Mouse (Mus musculus) adrenal gland, adult 18-20 months (tissue): Measurements from ENCODE around the gene Ogfr. TPM values are rescaled to one million over a fixed set of nuclear protein-coding genes. Genes with fewer than 3 reads are reported as not detected.

Source experiments
- DNase-seq, 2 experiments: peaks; one replicate each; pipeline ENCODE4 v3.0.0; 2021 to 2022; ENCODE audit warnings: low spot score in 2 of 2
- total RNA-seq, 2 experiments: library from RNA; stranded (reverse); gene quantifications; 1 replicate in 1 of 2; 2 replicates in 1 of 2; pipeline ENCODE4 v1.2.3; 2021

The Ogfr gene
- total RNA-seq, 2 experiments from 2014 or later: 36.6 to 46.6 TPM

GRCm38 (mm10) chr2:180598157-180598705 lies 9.2 kb downstream of the Ogfr start:
- no peak for DNase-seq

- DNase-seq: no peak
Observed at GRCm38 (mm10) chr2:180600569-180601021, 11.6 kb downstream of the Ogfr start.

- no peak for DNase-seq
Observed at GRCm38 (mm10) chr2:180604781-180605180, 15.7 kb downstream of the Ogfr start.

DNA sequence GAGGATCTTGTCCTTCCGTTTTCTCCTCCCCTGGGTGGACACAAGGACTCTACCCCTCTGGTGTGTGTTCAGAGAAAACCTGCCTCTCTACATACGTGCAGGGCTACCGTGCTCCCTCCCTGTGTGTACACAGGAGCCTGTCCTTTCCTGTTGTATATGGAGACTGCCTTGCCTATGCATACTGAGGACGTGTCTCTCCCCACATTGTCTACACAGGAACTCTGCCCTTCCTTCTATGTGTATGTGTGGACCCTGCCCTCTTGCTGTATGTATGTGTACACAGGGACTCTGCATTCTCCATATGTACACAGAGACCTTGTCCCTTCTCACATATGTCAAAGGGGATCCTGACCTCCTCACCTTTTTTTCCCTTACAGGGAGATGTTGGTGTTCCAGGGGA lies 21.2 kb downstream of the Ogfr start:
- DNase-seq: no peak

DNA sequence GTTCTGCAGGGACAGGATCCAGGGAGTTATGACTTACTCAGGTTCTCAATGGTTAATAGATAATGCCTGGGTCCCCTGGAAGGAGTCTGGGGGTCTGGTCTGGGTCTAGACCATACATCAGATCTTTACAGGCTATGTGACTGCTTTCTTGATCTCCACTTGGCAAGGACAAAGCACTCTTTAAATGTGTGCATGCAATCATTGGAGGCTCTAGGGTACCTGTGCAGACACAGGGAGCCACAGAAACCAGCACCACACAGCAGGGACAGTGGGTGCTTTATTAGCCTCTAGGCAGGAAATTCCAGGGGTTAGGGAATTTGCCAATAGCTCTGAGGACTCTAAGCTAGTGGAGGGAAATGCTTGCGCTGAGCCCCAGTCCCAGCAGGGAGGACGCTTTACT lies 22.8 kb downstream of the Ogfr start:
- no peak for DNase-seq

DNA sequence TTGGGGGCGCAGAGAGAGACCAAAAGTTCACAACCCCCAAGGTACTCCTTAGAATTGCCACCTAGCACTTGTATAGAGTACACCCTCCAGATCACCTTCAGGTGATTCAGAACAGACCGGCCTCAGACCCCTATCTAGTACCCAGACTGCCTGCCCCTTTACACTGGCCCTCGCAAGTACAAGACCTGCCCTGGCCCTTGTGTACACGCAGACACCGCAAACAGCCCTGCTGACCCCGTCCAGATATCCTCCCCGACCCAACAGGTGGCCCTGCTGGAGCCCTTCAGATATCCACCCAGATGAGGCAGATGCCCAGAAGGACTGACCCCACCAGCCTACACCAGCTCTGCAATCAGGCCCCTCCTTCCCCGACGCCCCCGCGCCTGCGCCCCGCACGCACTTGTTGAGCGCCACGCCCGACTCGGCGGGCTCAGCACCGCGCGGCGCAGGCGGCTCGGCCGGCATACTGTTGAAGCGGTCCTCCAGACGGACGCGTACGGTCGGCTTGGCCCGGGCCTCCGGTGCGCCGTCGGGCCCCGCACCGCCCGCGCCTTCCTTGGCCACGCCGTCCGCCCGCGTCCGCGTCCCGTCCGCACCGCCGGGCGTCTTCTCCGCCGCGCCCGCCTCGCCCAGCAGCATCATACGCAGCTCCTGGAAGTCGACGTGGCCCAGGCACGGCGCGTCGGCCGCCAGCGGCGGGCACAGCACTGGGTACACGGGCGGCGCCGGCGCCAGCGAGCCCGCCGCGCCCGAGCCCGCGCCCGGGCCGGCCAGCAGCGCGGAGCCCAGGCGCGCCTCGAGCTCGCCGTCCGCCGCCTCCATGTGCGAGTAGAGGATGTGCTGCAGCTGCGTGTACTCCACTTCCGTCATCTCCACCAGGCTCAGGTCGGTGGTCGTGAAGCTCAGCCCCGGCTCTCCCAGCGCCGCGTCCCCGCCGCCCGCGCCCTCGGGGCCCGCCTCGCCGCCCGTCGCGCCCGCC lies 52.8 kb downstream of the Ogfr start:
- no peak for DNase-seq

DNA sequence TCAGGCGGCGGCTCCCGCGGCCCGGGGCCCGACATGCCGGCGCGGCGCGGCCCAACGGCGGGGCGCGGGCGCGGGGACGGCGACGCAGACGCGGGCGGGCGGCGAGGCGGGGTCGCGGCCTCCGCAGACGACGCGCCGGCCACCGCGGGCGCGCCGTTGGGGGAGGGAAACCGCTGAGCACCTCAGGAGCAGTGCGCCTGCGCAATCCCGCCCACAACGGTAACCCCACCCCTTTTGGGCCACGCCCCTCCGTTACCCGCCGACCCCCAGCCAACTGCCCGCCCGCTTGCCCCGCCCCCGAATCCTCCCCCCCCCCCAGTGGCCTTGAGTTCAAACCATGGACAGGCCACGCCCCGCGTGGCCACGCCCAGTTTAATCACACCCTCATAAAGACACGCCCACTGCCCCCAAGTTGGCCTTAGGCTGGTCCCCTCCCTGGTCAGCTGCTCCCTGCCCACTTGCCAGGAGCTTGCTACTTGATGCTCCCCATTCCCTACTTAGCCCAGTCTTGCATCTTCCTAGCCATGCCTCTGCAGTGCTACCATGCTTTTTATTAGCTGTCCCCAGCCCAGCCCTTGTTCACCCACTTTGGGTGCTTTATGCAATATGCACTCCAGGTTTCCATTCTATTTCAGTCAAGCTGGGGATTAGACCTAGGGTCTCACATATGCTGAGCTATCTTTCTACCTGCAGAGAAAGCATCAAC lies 53.7 kb downstream of the Ogfr start, which contains the start of gene Tcfl5:
TSS of gene Tcfl5 (minus strand) at position 154 of the 706 bp plus-strand sequence.
- DNase-seq: no peak

DNA sequence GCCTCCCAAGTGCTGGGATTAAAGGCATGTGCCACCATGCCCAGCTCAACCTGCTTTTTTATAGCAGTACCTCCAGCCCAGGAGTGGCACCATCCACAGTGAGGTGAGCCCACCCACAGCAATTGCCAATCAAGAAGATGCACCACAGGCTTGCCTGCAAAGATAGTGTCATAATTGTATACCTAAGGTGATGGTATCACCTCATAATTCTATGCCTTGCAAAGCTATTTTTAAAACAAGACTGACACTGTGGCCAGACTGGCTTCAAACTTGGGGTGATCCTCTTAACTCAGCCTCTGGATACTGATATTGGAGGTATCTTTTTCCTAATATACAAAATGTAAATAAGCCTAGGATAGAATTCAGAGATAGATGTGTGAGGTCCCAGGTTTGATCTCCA lies 54.6 kb downstream of the Ogfr start:
- no peak for DNase-seq

Other genes starting within 250 kb of the Ogfr start
- gene Slco4a1, start 133.0 kb upstream of the Ogfr start, total RNA-seq: 1 to 10 TPM; 1.9 to 2.7 TPM
- gene Ntsr1, start 89.3 kb upstream of the Ogfr start, total RNA-seq: not detected
- 10 to 100 TPM; 14.5 to 17.2 TPM for gene Mrgbp, start 7.9 kb upstream of the Ogfr start, total RNA-seq
- under 1 TPM; 0.17 to 0.38 TPM for gene Col9a3, start 8.5 kb downstream of the Ogfr start, total RNA-seq
- not detected for gene Tcfl5, start 53.5 kb downstream of the Ogfr start, total RNA-seq
- 10 to 100 TPM; 36.7 to 38.3 TPM for gene Dido1, start 120.8 kb downstream of the Ogfr start, total RNA-seq
- gene Gid8, start 120.9 kb downstream of the Ogfr start, total RNA-seq: 10 to 100 TPM; 50.0 to 60.2 TPM
- 1 to 10 TPM; 1.5 TPM for gene Slc17a9, start 136.0 kb downstream of the Ogfr start, total RNA-seq
- not detected for gene Bhlhe23, start 187.7 kb downstream of the Ogfr start, total RNA-seq